In the genomic region with DNA sequence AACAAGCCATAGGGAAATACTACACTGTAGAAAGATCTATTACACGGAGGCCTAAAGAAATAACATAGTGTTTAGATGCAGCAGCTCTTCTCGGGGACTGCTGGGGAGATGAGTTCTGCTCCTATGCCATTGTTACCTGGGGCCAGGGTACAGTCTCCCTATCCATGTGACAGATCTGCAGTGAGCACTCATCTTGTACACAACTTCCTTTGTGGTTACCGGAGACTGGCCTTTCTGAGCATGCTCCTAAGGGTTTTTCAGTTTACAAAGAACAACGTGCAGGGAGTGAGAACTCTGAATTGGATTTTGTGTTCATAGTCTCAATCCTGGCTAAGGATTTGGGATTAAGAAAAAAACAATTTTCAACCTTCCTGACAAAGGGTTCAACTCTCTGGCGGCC, we compare ENCODE assay signal across 23 mouse cellular contexts. TPM values are rescaled to one million over a fixed set of nuclear protein-coding genes. Genes with fewer than 3 reads are reported as not detected.
DNase-seq lines count a peak whose midpoint lies in the region; ATAC-seq lines count a peak whose summit lies in the region.
"Had no signal": no experiment of that assay in that cellular context is flagged by ENCODE, and none has a peak within 500 bp of the region (broad histone marks: within the 10 kb centered on the region; RNA-seq: fewer than 3 reads in every experiment).

No protein-coding gene starts in this region.

- peak; percentile 62 to 81; a peak in 3 of 4 replicates for ATAC-seq in hematopoietic stem cell, adult 5-6 weeks (replicated peaks in 1 of 2; ENCODE audit: insufficient read depth in 1 of 2, low FRiP score in 2 of 2, low TSS enrichment in 1 of 2, low read depth in 1 of 2, poor library complexity in 2 of 2, severe bottlenecking in 2 of 2)
- ATAC-seq: forebrain, embryonic 15.5 days had no signal

- DNase-seq in thymus, postnatal 14 days: peak; percentile 10
- no peak for DNase-seq in thymus, postnatal 4 days
- peak; percentile 14 for DNase-seq in T-cell, adult 2 months (ENCODE audit: low spot score)
- no peak for DNase-seq in urinary bladder, postnatal 25 days (ENCODE audit: low spot score)
- DNase-seq in layer of hippocampus, postnatal 10 days (ENCODE audit: low spot score in 2 of 2): no peak
- DNase-seq: adrenal gland, postnatal 10 days; cerebellum, adult 11 months; cerebellum, adult 2 months; cerebellum, adult 9-11 months; cerebellum, postnatal 25 days; embryo, embryonic 11 days; gastrocnemius, postnatal 10 days; gastrocnemius, postnatal 36 days; heart, adult 2 months; heart, postnatal 14 days; heart, postnatal 4 days had no signal

RNA-seq across cellular contexts. Expression of gene Taar6, which starts 1.0 kb away (rescaled TPM):
- not detected in 2 replicates for total RNA-seq in hematopoietic stem cell, adult 5-6 weeks (2017)
- total RNA-seq in layer of hippocampus, postnatal 10 days (2021): not detected
- total RNA-seq: adrenal gland, adult 18-20 months; adrenal gland, postnatal 10 days; adrenal gland, postnatal 4 days; ES-E14; gastrocnemius, adult 18-20 months; gastrocnemius, postnatal 10 days; gastrocnemius, postnatal 36 days; granulocyte monocyte progenitor cell, adult 5-6 weeks; heart, adult 2 months; heart, postnatal 14 days; heart, postnatal 4 days had no signal

RNA-seq across cellular contexts. Expression of gene Taar7a, which starts 6.9 kb away (rescaled TPM):
- total RNA-seq in hematopoietic stem cell, adult 5-6 weeks (2017): not detected in 2 replicates
- not detected for total RNA-seq in layer of hippocampus, postnatal 10 days (2021)
- total RNA-seq: adrenal gland, adult 18-20 months; adrenal gland, postnatal 10 days; adrenal gland, postnatal 4 days; ES-E14; gastrocnemius, adult 18-20 months; gastrocnemius, postnatal 10 days; gastrocnemius, postnatal 36 days; granulocyte monocyte progenitor cell, adult 5-6 weeks; heart, adult 2 months; heart, postnatal 14 days; heart, postnatal 4 days had no signal

RNA-seq across cellular contexts. Expression of gene Taar7b, which starts 13.3 kb away (rescaled TPM):
- not detected in 2 replicates for total RNA-seq in hematopoietic stem cell, adult 5-6 weeks (2017)
- total RNA-seq in layer of hippocampus, postnatal 10 days (2021): not detected
- total RNA-seq: adrenal gland, adult 18-20 months; adrenal gland, postnatal 10 days; adrenal gland, postnatal 4 days; ES-E14; gastrocnemius, adult 18-20 months; gastrocnemius, postnatal 10 days; gastrocnemius, postnatal 36 days; granulocyte monocyte progenitor cell, adult 5-6 weeks; heart, adult 2 months; heart, postnatal 14 days; heart, postnatal 4 days had no signal

RNA-seq across cellular contexts. Expression of gene Taar5, which starts 15.9 kb away (rescaled TPM):
- total RNA-seq in hematopoietic stem cell, adult 5-6 weeks (2017): not detected in 2 replicates
- total RNA-seq in layer of hippocampus, postnatal 10 days (2021): not detected
- total RNA-seq: adrenal gland, adult 18-20 months; adrenal gland, postnatal 10 days; adrenal gland, postnatal 4 days; ES-E14; gastrocnemius, adult 18-20 months; gastrocnemius, postnatal 10 days; gastrocnemius, postnatal 36 days; granulocyte monocyte progenitor cell, adult 5-6 weeks; heart, adult 2 months; heart, postnatal 14 days; heart, postnatal 4 days had no signal

RNA-seq across cellular contexts. Expression of gene Taar4, which starts 26.1 kb away (rescaled TPM):
- total RNA-seq in hematopoietic stem cell, adult 5-6 weeks (2017): not detected in 2 replicates
- not detected for total RNA-seq in layer of hippocampus, postnatal 10 days (2021)
- total RNA-seq: adrenal gland, adult 18-20 months; adrenal gland, postnatal 10 days; adrenal gland, postnatal 4 days; ES-E14; gastrocnemius, adult 18-20 months; gastrocnemius, postnatal 10 days; gastrocnemius, postnatal 36 days; granulocyte monocyte progenitor cell, adult 5-6 weeks; heart, adult 2 months; heart, postnatal 14 days; heart, postnatal 4 days had no signal

Comparison
In these comparisons a context has a peak if more than half of its experiments do, and no peak if none do; other contexts are left out.
1. DNase-seq: peak in thymus, postnatal 14 days (single experiment) and T-cell, adult 2 months (single experiment); none in thymus, postnatal 4 days (single experiment), urinary bladder, postnatal 25 days (single experiment) and layer of hippocampus, postnatal 10 days (0 of 2).